Mouse (Mus musculus): ENCODE results near the gene Ino80d. TPM values are rescaled to one million over a fixed set of nuclear protein-coding genes. Genes with fewer than 3 reads are reported as not detected.

The Ino80d gene
- total and polyA plus RNA-seq, 3 experiments, result 4.6 to 86.8 (median 24.5) TPM

DNA sequence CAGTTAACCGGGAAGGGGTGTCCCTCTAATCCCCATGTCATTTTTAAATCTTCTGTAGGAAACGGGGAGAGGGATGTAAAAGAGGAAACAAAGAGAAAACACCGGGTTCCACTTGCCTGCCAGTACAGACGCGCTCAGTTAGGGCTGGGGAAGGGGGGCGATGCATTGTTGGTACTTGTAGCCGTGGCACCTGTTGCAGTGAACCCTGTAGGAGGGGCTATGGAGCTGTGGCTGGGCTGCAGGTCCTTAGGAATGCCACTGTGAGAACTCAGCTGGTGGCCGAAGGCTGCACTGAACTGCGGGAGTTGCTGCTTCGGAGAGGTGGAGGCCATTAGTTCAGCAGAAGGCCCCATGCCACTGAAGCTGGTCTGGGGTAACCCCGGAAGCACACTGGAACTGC, 56.6 kb downstream of the Ino80d start:
- no peak for DNase-seq (ENCODE audit: low spot score)
- Histone ChIP-seq H3K9me3 (replicated peaks) (no peaks in the 10 kb centered on the region), H3K4me3 (ENCODE audit: low read depth, low read length) (no peak overlapping the region), H3K4me1 (ENCODE audit: insufficient read depth, low read depth, low read length) (no peaks in the 10 kb centered on the region), H3K36me3 (replicated peaks) (peaks cover 89% of the 10 kb centered on the region), H3K27me3 (ENCODE audit: insufficient read depth, low read length) (no peaks in the 10 kb centered on the region)
- TF ChIP-seq GATA2 (IDR thresholded peaks at IDR 0.05; ENCODE audit: borderline replicate concordance, low read depth, low read length) (no peak), CTCF (IDR thresholded peaks at IDR 0.05; ENCODE audit: low read depth, low read length) (no peak), GATA1 (IDR thresholded peaks at IDR 0.05; ENCODE audit: borderline replicate concordance, low read length) (no peak), POLR2AphosphoS5 (IDR thresholded peaks at IDR 0.05; ENCODE audit: insufficient replicate concordance, low read depth, low read length) (no peak), TAL1 (conservative IDR thresholded peaks at IDR 0.05; ENCODE audit: low read depth, low read length) (no peak)
- no peak for ATAC-seq (ENCODE audit: extremely low read depth, insufficient number of reproducible peaks, low FRiP score, poor library complexity, severe bottlenecking)

DNA sequence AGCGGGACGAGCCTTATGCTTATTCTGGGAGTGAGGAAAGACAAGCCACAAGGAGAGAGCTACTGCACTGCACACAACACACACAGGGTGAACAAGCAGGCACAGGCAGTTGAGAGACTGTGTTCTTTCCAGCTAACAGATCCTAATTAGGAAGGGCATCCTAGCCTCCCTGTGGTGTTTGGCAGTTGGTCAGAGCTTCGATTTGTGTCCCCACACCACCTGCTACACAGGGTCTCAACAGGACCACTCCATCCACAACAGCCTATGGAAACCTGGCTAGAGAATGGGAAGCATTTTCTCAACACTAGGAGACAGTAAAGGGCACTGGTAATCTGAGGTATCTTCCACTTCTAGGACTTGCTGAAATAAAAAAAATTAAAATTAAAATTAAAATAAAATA, 57.1 kb downstream of the Ino80d start:
- H3K9me3 ChIP-seq (replicated peaks), result no peaks in the 10 kb centered on the region
- H3K4me1 ChIP-seq (ENCODE audit: insufficient read depth, low read depth, low read length), result no peaks in the 10 kb centered on the region
- no peak for TF ChIP-seq POLR2AphosphoS5 (IDR thresholded peaks at IDR 0.05; ENCODE audit: insufficient replicate concordance, low read depth, low read length)
- TF ChIP-seq GATA2 (IDR thresholded peaks at IDR 0.05; ENCODE audit: borderline replicate concordance, low read depth, low read length), result no peak
- no peak for TF ChIP-seq TAL1 (conservative IDR thresholded peaks at IDR 0.05; ENCODE audit: low read depth, low read length)
- TF ChIP-seq CTCF (IDR thresholded peaks at IDR 0.05; ENCODE audit: low read depth, low read length), result no peak
- TF ChIP-seq GATA1 (IDR thresholded peaks at IDR 0.05; ENCODE audit: borderline replicate concordance, low read length), result no peak
- no peak overlapping the region for H3K4me3 ChIP-seq (ENCODE audit: low read depth, low read length)
- ATAC-seq (ENCODE audit: extremely low read depth, insufficient number of reproducible peaks, low FRiP score, poor library complexity, severe bottlenecking) (no peak), DNase-seq (ENCODE audit: low spot score) (no peak)
- no peaks in the 10 kb centered on the region for H3K27me3 ChIP-seq (ENCODE audit: insufficient read depth, low read length)
- peaks cover 90% of the 10 kb centered on the region for H3K36me3 ChIP-seq (replicated peaks)

DNA sequence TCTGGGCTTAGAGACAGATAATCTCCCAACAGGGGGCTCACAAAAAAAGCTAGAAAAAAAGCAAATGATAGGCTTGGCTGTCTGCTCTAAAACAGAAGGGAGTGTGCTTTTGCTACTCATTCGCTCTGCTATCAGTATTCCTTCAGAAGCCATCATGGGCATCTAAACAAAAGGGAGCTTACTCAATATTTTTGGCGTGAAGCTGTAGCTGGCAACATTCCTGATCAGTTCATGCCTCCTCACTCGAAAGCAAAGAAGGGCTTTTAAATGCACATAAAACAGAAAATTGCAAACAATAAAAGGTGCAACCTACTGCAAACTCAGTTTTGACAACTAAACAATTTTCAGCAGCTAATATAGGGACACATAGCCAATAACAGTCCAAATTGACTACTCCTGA, 59.1 kb downstream of the Ino80d start:
- H3K4me3 ChIP-seq (ENCODE audit: low read depth, low read length), result no peak overlapping the region
- no peaks in the 10 kb centered on the region for H3K27me3 ChIP-seq (ENCODE audit: insufficient read depth, low read length)
- DNase-seq (ENCODE audit: low spot score) (no peak), ATAC-seq (ENCODE audit: extremely low read depth, insufficient number of reproducible peaks, low FRiP score, poor library complexity, severe bottlenecking) (no peak)
- no peaks in the 10 kb centered on the region for H3K9me3 ChIP-seq (replicated peaks)
- peaks cover 80% of the 10 kb centered on the region for H3K36me3 ChIP-seq (replicated peaks)
- no peaks in the 10 kb centered on the region for H3K4me1 ChIP-seq (ENCODE audit: insufficient read depth, low read depth, low read length)
- TF ChIP-seq CTCF (IDR thresholded peaks at IDR 0.05; ENCODE audit: low read depth, low read length), result no peak
- TF ChIP-seq GATA2 (IDR thresholded peaks at IDR 0.05; ENCODE audit: borderline replicate concordance, low read depth, low read length), result no peak
- TF ChIP-seq TAL1 (conservative IDR thresholded peaks at IDR 0.05; ENCODE audit: low read depth, low read length), result no peak
- no peak for TF ChIP-seq POLR2AphosphoS5 (IDR thresholded peaks at IDR 0.05; ENCODE audit: insufficient replicate concordance, low read depth, low read length)
- TF ChIP-seq GATA1 (IDR thresholded peaks at IDR 0.05; ENCODE audit: borderline replicate concordance, low read length), result no peak

DNA sequence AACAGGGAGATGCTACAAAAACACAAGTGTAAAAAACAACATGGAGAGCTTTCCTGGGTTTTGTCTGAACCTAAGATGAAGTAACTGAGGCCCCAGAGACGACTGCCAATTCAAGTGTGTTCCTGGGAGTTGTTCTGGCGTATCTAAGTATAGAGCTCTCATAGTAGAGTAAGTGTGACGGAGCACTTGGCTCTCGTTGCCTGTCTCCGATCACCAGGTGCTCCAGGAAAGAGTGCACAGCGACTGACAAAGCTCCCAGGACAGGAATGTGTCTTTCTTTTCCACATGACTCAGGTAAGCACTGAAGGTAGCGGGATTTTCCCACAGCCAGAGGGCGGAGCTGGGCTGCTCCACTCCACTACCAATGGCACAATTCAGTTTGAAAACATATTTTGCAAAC, 63.6 kb downstream of the Ino80d start:
- no peaks in the 10 kb centered on the region for H3K27me3 ChIP-seq (ENCODE audit: insufficient read depth, low read length)

DNA sequence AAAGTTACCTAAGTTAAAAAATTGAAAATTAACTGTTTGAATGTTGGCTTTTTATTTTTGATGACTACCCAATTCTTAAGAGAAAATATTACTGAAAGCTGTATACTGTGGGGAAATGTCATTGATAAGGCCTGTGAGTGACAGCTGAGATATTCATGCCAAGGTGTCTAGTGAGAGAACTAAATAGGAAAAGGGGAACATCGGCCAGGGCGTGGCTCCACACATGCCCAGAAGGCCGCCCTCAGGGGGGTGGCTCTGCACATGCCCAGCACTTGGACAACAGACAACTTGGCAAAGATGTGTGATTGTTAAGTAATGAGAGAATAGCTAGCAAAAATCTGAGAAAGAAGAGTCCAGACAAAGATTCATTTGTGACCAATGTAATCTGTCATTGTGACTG, 64.5 kb downstream of the Ino80d start:
- Histone ChIP-seq H3K4me3 (ENCODE audit: low read depth, low read length) (no peak overlapping the region), H3K9me3 (replicated peaks) (no peaks in the 10 kb centered on the region), H3K27me3 (ENCODE audit: insufficient read depth, low read length) (no peaks in the 10 kb centered on the region), H3K4me1 (ENCODE audit: insufficient read depth, low read depth, low read length) (peaks cover 4% of the 10 kb centered on the region), H3K36me3 (replicated peaks) (peaks cover 56% of the 10 kb centered on the region)
- no peak for DNase-seq (ENCODE audit: low spot score)
- no peak; the same call in 1 of the 2 replicates for ATAC-seq (ENCODE audit: extremely low read depth, insufficient number of reproducible peaks, low FRiP score, poor library complexity, severe bottlenecking)
- TF ChIP-seq CTCF (IDR thresholded peaks at IDR 0.05; ENCODE audit: low read depth, low read length) (no peak), GATA2 (IDR thresholded peaks at IDR 0.05; ENCODE audit: borderline replicate concordance, low read depth, low read length) (no peak), TAL1 (conservative IDR thresholded peaks at IDR 0.05; ENCODE audit: low read depth, low read length) (no peak)

More for the DNA sequence above, 63.6 kb downstream of the Ino80d start:
- no peak for TF ChIP-seq GATA1 (IDR thresholded peaks at IDR 0.05; ENCODE audit: borderline replicate concordance, low read length)
- TF ChIP-seq POLR2AphosphoS5 (IDR thresholded peaks at IDR 0.05; ENCODE audit: insufficient replicate concordance, low read depth, low read length), result no peak
- no peak for TF ChIP-seq TAL1 (conservative IDR thresholded peaks at IDR 0.05; ENCODE audit: low read depth, low read length)
- no peak for TF ChIP-seq GATA2 (IDR thresholded peaks at IDR 0.05; ENCODE audit: borderline replicate concordance, low read depth, low read length)
- no peak for TF ChIP-seq CTCF (IDR thresholded peaks at IDR 0.05; ENCODE audit: low read depth, low read length)
- no peak overlapping the region for H3K4me3 ChIP-seq (ENCODE audit: low read depth, low read length)
- H3K36me3 ChIP-seq (replicated peaks), result peaks cover 65% of the 10 kb centered on the region
- H3K4me1 ChIP-seq (ENCODE audit: insufficient read depth, low read depth, low read length), result peaks cover 4% of the 10 kb centered on the region
- no peak for DNase-seq (ENCODE audit: low spot score)
- no peak for ATAC-seq (ENCODE audit: extremely low read depth, insufficient number of reproducible peaks, low FRiP score, poor library complexity, severe bottlenecking)
- no peaks in the 10 kb centered on the region for H3K9me3 ChIP-seq (replicated peaks)

DNA sequence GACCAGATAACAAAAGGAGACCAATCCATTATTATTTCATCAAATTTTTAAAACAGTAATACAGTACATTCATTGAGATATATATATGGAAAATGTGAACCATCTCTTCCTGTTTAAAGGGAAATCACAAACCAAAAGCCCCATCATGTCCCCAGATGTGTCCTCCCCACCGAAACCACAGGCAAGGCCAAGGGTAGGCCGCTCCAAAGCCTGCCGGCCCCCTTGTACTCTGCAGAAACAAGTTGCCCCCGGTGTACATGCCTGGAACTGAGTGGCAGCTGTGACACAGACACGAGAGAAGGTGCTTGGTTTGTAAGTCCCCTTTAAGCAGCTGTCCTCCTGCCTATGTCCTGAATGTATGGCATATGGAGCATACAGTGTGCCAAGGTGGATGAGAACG, 66.5 kb downstream of the Ino80d start:
- Histone ChIP-seq H3K36me3 (replicated peaks) (peaks cover 41% of the 10 kb centered on the region), H3K9me3 (replicated peaks) (no peaks in the 10 kb centered on the region), H3K4me1 (ENCODE audit: insufficient read depth, low read depth, low read length) (peaks cover 4% of the 10 kb centered on the region), H3K27me3 (ENCODE audit: insufficient read depth, low read length) (no peaks in the 10 kb centered on the region), H3K4me3 (ENCODE audit: low read depth, low read length) (no peak overlapping the region)
- TF ChIP-seq POLR2AphosphoS5 (IDR thresholded peaks at IDR 0.05; ENCODE audit: insufficient replicate concordance, low read depth, low read length) (no peak), GATA1 (IDR thresholded peaks at IDR 0.05; ENCODE audit: borderline replicate concordance, low read length) (no peak), CTCF (IDR thresholded peaks at IDR 0.05; ENCODE audit: low read depth, low read length) (no peak), TAL1 (conservative IDR thresholded peaks at IDR 0.05; ENCODE audit: low read depth, low read length) (no peak), GATA2 (IDR thresholded peaks at IDR 0.05; ENCODE audit: borderline replicate concordance, low read depth, low read length) (no peak)
- DNase-seq (ENCODE audit: low spot score), result no peak
- no peak for ATAC-seq (ENCODE audit: extremely low read depth, insufficient number of reproducible peaks, low FRiP score, poor library complexity, severe bottlenecking)
